Mouse (Mus musculus): ENCODE measurements around the gene Ggn.

DNA sequence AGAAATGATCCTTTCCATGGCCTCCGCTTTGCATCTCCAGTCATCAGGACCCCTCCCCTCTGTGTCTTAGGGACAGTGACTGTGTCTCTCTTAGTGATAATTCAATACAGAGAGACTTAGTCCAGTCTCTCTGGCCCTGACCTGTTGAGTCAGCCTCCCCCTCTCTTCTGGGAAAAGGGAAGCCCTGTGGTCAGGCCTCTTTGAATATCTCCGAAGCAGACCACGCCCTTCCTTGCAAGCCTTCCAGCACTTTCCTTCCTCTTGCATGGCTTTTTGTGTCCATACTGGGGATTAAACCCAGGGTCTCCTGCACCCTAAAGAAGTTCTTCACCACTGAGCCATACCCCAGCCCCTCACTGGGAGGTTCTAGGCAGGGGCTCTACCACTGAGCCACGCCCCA is 26.0 kb upstream of the Ggn start:
- TF ChIP-seq CTCF (IDR thresholded peaks at IDR 0.05; ENCODE audit: extremely low read depth, insufficient read depth, insufficient read length, insufficient replicate concordance): no peak
- no peak for TF ChIP-seq POLR2A (IDR thresholded peaks at IDR 0.05; ENCODE audit: low read depth, low read length)

Measured in spleen, adult 2 months (tissue).